Mouse (Mus musculus): ENCODE results near the gene Tmc6.

The Tmc6 gene

DNA sequence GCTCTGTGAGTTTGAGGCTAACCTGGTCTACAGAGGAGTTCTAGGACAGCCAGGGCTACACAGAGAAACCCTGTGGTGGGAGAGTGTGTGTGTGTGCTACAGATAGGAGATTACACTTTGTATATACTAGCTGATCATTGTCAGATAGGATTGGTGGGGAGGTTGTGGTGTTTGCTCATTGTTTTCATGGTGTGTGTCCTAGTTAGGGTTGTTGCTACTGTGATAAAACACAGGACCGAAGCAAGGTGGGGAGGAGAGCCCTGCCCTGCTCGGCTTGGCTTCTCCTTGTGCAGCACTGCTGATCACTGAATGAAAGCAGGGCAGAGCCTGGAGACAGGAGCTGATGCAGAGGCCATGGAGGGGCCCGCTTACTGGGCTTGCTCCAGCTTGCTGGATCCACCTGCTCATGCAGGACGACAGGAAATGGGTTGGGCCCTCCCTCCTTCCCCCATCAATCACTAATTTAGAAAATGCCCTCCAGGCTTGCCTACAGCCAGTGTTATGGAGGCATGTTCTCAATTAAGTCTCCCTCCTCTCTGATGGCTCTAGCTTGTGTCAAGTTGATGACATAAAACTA lies 38.5 kb downstream of the Tmc6 start:
- no peak for DNase-seq

DNA sequence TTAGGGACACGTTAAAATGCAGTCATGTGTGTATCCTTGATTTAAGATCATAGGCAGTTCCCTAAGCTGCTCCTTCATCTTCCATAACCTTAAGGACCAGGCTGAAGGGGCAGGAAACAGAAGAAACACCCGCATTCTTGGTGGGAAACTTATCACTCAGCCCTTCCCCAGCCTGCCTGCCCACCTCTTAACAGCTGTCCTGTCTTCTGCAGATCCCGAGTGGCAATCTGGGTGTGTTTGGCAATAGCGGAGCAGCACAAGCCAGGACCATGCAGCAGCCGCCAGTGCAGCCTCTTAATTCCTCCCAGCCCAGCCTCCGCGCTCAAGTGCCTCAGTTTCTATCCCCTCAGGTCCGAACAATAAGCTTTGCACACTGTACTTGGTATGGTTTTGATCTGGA lies 39.3 kb downstream of the Tmc6 start:
- no peak for DNase-seq

DNA sequence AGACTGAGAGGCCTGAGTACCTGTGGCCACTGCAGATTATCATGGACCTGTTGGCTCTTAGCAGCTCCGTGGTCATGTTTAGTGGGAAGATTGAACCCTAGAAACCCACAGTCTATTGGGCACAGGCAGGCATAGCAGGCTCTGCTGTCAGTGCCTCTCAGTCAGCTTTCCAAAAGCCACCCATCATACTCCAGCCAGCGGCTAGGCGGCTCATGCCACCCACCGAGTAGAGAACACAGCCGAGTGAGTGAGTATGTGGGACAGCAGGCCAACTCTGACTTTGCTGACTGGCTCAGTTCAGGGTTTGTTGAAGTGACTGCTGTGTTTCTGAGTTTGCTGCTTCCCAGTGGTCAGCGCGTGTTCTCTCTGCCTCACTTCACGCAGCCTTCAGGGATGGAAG lies 39.8 kb downstream of the Tmc6 start:
- no peak for DNase-seq

DNA sequence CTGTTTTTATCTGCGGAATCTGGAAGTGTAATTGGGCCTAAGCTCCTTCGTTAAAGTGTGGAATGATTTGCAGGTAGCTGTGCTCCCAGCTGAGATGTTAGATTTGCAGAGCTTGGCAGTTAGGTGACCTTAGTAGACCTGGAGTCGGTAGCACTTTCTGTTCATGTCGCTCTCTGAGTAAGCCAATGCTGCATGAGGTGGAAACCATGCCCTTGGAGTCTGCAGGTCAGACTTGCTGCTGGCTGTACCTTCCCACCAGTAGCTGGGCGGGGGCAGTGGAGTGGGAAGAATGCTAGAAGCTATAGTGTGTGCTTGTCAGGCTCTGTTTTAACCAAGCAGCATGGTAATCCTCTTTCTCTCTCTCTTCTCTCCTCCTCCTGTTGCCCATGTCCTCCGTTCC lies 40.9 kb downstream of the Tmc6 start:
- no peak for DNase-seq

DNA sequence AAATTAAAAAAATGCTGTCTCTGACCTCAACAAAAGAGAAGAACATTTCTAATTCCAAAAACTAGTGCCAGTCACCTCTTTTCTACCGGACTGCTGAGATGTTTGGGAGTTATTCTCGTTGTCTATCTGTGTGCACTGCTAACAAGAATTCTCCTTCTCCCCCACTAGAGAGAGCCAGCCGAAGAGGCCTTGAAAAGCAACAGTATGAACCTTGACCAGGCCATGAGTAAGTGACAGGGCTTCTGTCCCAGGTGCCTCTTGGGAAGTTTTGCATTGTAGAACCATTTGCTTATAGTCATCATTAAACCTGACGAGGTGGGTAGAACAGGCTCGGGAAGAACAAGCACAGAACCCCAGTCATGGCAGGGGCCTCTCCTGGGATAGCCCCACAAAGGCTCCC lies 43.9 kb downstream of the Tmc6 start:
- no peak for DNase-seq

DNA sequence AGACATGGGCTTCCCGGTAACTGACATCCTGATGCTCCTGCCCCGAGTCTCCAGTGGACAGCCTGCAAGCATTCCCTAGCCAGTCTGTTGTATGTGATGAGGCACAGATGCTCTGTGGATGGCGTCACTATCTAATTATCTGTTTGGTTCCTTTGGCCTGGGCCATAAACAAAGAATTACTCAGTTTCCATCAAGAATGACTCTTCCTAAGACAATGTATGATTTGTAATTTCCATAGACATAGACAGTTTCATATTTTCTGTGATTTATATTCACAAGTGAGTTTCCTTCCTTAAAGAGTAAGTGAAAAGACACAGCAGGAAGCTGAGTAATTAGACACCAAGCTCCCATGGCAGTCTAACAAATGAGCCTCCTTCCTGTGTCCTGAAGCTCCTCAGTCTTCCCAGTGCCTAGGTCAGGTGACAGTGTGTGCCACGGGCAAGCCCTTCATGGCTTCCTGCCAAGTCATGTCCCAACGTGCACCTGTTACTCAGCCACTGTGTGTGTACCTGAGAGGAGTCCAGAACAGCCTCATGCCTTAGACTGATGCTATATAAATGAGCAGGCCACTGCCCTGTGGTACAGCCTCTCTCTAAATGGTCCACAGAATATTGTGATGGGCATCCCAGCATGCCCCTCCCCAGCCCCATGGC lies 45.8 kb downstream of the Tmc6 start:
- peak; percentile 77 for DNase-seq

DNA sequence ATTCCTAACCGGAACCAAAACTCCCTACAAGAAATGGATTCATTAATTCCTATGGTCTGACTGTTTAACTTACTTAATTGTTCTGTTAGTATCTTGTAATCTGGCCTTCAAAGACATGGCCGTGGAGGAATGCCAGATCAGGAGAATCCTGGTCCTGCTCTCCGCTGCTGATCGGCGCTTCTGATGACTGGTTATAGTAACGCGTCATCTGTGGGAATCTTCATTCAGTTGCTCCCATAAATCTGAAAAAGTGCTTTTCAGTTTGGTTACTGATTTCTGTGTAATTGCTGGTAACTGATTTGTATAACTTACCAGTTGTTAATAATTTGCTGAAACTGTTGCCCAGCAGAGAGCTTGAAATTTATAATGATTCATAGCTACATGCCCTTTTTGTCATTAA lies 50.5 kb downstream of the Tmc6 start:
- no peak for DNase-seq

DNA sequence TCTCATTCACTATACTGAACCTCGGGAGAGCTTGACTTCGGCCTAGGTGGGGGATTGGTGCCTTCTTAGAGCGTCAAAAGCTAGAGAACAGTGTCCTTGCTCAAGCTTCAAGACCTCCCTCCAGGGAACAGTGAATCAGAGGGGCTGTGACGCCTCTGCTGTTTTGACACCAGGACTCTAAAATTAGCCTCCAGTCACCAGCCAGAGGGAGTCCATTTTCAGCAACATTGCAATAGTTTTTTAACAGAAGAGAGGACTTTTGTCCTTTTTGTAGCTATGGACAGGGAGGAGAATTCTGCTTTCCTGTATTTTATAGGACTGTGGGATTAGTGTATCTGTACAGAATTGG lies 51.5 kb downstream of the Tmc6 start:
- no peak for DNase-seq

DNA sequence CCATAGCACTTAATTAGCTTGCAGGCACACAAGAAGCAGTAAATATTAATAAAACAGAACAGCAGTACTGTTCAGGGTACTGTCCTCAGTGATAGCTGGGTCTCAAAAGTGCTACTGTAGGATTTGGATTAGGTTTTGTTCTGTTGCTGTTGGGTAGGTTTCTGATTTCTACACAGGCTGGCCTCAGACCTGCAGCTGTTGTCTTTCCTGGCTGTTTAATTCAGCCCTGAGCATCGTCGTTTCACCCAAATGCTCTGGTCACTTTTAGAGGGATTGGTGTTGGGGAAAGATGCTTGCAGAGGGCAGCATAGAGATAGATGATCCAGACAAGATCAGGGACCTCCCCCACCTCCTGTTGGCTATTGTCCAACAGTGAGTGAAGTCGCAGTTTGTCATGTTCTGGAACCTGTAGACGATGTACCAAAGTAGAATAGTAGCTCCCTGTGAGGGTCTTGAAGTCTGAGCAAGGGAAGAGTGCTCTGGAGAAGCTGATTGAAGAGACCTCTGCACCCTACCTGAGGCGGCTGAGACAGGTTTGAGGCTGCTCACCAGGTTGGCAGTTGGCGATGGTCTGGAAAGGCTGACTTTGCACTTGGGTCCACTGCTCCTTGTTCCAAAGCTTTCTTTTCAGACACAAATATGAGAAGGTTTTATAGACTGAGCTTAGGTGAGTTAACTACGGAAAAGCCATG lies 52.1 kb downstream of the Tmc6 start:
- DNase-seq, result no peak

DNA sequence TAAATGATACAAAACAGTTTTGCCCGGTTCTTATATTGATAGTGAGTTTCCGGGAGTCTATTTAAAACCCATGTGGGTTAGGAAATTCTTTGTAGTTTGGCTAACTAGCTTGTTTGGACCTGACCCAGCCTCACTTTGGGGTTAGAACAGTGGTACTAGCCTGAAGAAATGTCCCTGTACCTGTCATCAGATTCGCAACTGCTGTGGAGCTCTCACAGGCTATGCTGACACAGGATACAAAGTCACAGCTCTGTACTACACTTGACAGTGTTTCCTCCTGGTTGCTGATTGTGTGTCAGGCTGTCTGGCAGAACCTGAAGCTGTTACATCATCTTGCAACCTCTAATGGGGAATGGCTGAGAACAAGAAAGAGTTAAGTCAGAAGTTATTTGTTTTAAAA lies 52.7 kb downstream of the Tmc6 start:
- DNase-seq, result no peak

DNA sequence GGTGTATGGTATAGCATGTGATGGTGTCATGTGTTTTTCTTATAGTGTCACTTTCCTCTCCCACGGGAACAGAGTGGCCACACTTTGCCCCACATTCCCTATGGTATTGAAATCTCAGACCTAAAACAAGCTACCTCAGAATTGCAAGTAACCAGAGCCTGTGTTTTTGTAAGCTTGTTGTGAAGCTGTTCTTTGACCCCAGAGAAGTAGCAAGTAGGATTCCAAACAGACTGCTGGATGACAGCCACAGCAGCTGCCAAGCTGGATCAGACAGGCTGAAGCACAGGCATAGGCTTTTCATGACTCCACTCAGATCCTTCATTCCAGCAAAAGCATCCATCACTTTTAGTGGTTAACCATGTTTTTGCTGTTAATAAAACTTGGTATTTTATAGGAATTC lies 53.2 kb downstream of the Tmc6 start:
- DNase-seq, result no peak

DNA sequence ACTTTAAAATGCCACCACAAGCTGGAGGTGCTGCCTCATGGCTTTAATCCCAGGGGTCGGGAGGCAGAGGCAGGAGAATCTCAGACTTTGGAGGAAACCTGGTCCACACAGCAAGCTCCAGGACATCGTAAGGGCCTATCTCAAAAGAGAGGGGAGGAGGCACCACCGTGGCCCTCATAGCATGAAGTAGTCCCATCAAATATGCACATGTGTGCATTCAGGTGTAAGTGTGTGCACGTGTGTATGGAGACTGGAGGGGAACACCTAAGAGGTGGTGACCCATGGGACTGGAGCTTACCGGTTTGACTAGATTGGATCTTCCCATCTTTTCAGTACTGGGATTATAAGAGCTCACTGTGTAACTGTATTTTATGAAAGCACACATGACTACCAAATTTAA lies 53.8 kb downstream of the Tmc6 start:
- DNase-seq, result no peak

DNA sequence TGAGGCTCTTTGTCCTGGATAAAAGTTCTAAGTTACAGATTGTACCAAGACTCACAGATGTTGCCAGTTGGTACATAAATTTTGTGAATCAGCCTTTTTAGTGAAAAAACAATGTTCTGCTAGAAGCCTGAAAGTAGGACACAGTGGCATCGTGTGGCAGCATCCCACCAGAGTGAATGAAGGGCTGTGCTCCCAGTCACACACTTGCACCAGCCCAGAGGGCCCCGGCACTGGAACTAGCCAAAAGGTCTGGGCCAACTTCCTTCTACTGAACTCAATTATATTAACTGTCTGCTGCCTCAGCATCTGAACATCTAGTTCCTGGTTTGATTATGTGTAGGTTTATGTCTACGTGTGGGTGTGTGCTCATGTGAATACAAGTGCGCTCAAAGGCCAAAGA lies 55.0 kb downstream of the Tmc6 start:
- DNase-seq, result no peak

DNA sequence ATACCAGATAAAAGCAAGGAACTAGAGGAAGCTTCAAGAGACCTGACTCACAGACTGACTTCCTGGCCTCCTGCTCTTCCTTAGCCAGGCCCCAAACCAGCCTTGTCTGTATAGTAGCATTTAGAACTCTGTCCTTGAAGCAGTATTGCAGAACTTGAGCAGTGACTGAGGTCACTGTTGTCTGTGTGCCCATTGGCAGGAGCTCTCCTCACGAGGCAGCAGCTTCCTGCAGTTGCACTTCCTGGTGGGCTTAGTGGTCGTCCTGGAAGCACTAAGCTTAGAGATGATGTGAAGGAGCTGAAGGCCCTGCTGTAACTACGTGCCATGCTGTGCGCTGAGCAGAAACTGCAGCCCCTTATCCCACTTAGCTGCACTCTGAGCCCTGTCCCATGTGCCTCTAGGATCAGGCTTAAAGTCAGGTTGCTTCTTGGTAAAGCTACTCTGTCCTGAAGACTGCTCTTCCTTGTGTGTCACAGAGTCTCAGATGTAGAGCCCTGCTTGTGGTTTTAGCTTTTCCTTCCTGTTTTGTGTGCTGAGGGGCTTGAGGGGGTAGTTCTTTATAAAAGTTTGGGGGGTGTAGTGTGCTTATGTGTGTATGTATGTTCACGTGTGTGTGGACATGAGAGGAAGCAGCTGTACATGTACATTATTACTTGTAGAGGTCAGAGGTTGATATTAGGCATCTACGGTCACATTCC lies 57.2 kb downstream of the Tmc6 start:
- DNase-seq, result no peak

DNA sequence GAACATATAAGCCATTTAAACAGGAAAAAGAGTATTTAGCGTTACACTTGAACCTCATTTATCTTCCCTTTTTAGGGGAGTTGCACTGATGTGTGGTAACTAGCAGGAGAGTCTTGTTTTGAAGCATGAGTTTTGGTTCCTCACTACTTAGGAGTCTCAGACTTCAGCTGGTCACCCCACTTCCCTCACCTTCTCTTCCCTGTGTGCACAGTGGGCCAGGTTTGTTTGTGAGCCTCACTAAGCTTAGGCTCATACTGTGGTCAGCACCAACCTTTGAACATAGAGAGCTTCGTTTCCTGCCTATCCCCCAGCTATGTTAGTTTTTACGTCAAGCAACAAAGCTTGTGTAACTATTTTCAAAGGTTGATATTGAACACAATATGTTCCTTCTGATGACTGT lies 63.2 kb downstream of the Tmc6 start:
- no peak for DNase-seq

Measured in cerebellum, adult 9-10 months (tissue).